Mouse (Mus musculus) megakaryocyte progenitor cell, adult 5-6 weeks (primary cell): ENCODE measurements at regions not wholly inside any gene's neighbourhood (a gene's known extent, or its start where the extent isn't known, plus 50 kb on each side); places are given as distances from the start of the nearest gene placed in this dataset.
A peak's percentile ranks its signal among the peaks of the same experiment; 100 is the strongest.
"Not testable (repeated sequence)": the region's sequence is repeated elsewhere in the genome, so short reads cannot be mapped to it uniquely, and the experiment has no call there.

Source experiments
- ATAC-seq: replicated peaks from 2 replicates; pipeline ENCODE4 v1.8.0; 2016; ENCODE audit warnings: mild to moderate bottlenecking, moderate TSS enrichment, inconsistent platforms; ENCODE audit not compliant: poor library complexity

- ATAC-seq, result no peak
Measured at GRCm38 (mm10) chr13:46040062-46040461, 75.3 kb upstream of the Atxn1 start.

- ATAC-seq, result no peak
Measured at GRCm38 (mm10) chr13:46038441-46039331, 73.9 kb upstream of the Atxn1 start.

- ATAC-seq, result no peak
Measured at GRCm38 (mm10) chr13:46032281-46032680, 67.5 kb upstream of the Atxn1 start.

GRCm38 (mm10) chr13:46026018-46026417 is 61.2 kb upstream of the Atxn1 start:
- ATAC-seq, result no peak

GRCm38 (mm10) chr13:46023630-46024041 is 58.8 kb upstream of the Atxn1 start:
- ATAC-seq, result no peak

GRCm38 (mm10) chr13:46023187-46023586 is 58.4 kb upstream of the Atxn1 start:
- ATAC-seq, result peak; percentile 61

- ATAC-seq, result no peak
Measured at GRCm38 (mm10) chr13:46020945-46021835, 56.4 kb upstream of the Atxn1 start.

- no peak for ATAC-seq
Measured at GRCm38 (mm10) chr13:46019431-46020166, 54.8 kb upstream of the Atxn1 start.

- no peak for ATAC-seq
Measured at GRCm38 (mm10) chr13:46018903-46019430, 54.2 kb upstream of the Atxn1 start.

- no peak for ATAC-seq
Measured at GRCm38 (mm10) chr13:46017742-46018141, 52.9 kb upstream of the Atxn1 start.

- not testable (repeated sequence) for ATAC-seq
Measured at GRCm38 (mm10) chr13:46017011-46017410, 52.2 kb upstream of the Atxn1 start.

GRCm38 (mm10) chr13:46015231-46015630 is 50.4 kb upstream of the Atxn1 start:
- ATAC-seq, result no peak

GRCm38 (mm10) chr13:46014637-46015036 is 49.8 kb upstream of the Atxn1 start:
- ATAC-seq, result no peak
